Mouse (Mus musculus): ENCODE results near the gene Ubald1. TPM values are rescaled to one million over a fixed set of nuclear protein-coding genes. Genes with fewer than 3 reads are reported as not detected.

Gene Ubald1
- polyA plus RNA-seq, 1 experiment = 58.4 TPM

- H3K27ac ChIP-seq (ENCODE audit: insufficient read depth, low read length) = no peak overlapping the region
- peaks cover 8% of the 10 kb centered on the region for H3K4me1 ChIP-seq (ENCODE audit: control insufficient read depth, insufficient read depth, low read length)
- TF ChIP-seq POLR2A (IDR thresholded peaks at IDR 0.05; ENCODE audit: extremely low read depth, insufficient read depth, low read length) (no peak), CTCF (IDR thresholded peaks at IDR 0.05; ENCODE audit: extremely low read depth, insufficient read depth, low read length) (no peak)
- no peak overlapping the region for H3K4me3 ChIP-seq (ENCODE audit: insufficient read depth, low read length)
These were observed 10.1 kb upstream of the Ubald1 start for GRCm38 (mm10) chr16:4890201-4890709.

GRCm38 (mm10) chr16:4886690-4887020 lies 6.5 kb upstream of the Ubald1 start:
- peak overlapping the region; percentile 99 for H3K4me3 ChIP-seq (ENCODE audit: insufficient read depth, low read length)
- TF ChIP-seq POLR2A (IDR thresholded peaks at IDR 0.05; ENCODE audit: extremely low read depth, insufficient read depth, low read length) (no peak), CTCF (IDR thresholded peaks at IDR 0.05; ENCODE audit: extremely low read depth, insufficient read depth, low read length) (no peak)
- peak overlapping the region; percentile 98 for H3K27ac ChIP-seq (ENCODE audit: insufficient read depth, low read length)
- peaks cover 12% of the 10 kb centered on the region for H3K4me1 ChIP-seq (ENCODE audit: control insufficient read depth, insufficient read depth, low read length)

GRCm38 (mm10) chr16:4885760-4886689 lies 5.9 kb upstream of the Ubald1 start, which contains the start of gene Mgrn1:
TSS of gene Mgrn1 (plus strand) at chr16:4886249.
- Histone ChIP-seq H3K4me1 (ENCODE audit: control insufficient read depth, insufficient read depth, low read length) (peaks cover 13% of the 10 kb centered on the region), H3K4me3 (ENCODE audit: insufficient read depth, low read length) (peak within 1 kb of the TSS; percentile 99), H3K27ac (ENCODE audit: insufficient read depth, low read length) (peak within 1 kb of the TSS; percentile 98)
- 0 out of 2 replicates have a peak, but pooled peaks have one; percentile 13 for TF ChIP-seq POLR2A (IDR thresholded peaks at IDR 0.05; ENCODE audit: extremely low read depth, insufficient read depth, low read length)
- no peak for TF ChIP-seq CTCF (IDR thresholded peaks at IDR 0.05; ENCODE audit: extremely low read depth, insufficient read depth, low read length)

GRCm38 (mm10) chr16:4884930-4885329 lies 4.8 kb upstream of the Ubald1 start:
- no peak for TF ChIP-seq POLR2A (IDR thresholded peaks at IDR 0.05; ENCODE audit: extremely low read depth, insufficient read depth, low read length)
- no peak for TF ChIP-seq CTCF (IDR thresholded peaks at IDR 0.05; ENCODE audit: extremely low read depth, insufficient read depth, low read length)
- Histone ChIP-seq H3K4me3 (ENCODE audit: insufficient read depth, low read length) (no peak overlapping the region), H3K27ac (ENCODE audit: insufficient read depth, low read length) (no peak overlapping the region), H3K4me1 (ENCODE audit: control insufficient read depth, insufficient read depth, low read length) (peaks cover 13% of the 10 kb centered on the region)

GRCm38 (mm10) chr16:4881400-4882351 lies 1.6 kb upstream of the Ubald1 start:
- TF ChIP-seq CTCF (IDR thresholded peaks at IDR 0.05; ENCODE audit: extremely low read depth, insufficient read depth, low read length) = no peak
- TF ChIP-seq POLR2A (IDR thresholded peaks at IDR 0.05; ENCODE audit: extremely low read depth, insufficient read depth, low read length) = no peak
- peak overlapping the region; percentile 90; the same call in 1 of the 2 replicates for H3K27ac ChIP-seq (ENCODE audit: insufficient read depth, low read length)
- peaks cover 8% of the 10 kb centered on the region; the same call in 1 of the 2 replicates for H3K4me1 ChIP-seq (ENCODE audit: control insufficient read depth, insufficient read depth, low read length)
- peak overlapping the region; percentile 87; the same call in 1 of the 2 replicates for H3K4me3 ChIP-seq (ENCODE audit: insufficient read depth, low read length)

- Histone ChIP-seq H3K27ac (ENCODE audit: insufficient read depth, low read length) (peak overlapping the region; percentile 100), H3K4me1 (ENCODE audit: control insufficient read depth, insufficient read depth, low read length) (peaks cover 6% of the 10 kb centered on the region; the same call in 1 of the 2 replicates), H3K4me3 (ENCODE audit: insufficient read depth, low read length) (peak overlapping the region; percentile 87)
- TF ChIP-seq CTCF (IDR thresholded peaks at IDR 0.05; ENCODE audit: extremely low read depth, insufficient read depth, low read length) = no peak
- peak; percentile 70 for TF ChIP-seq POLR2A (IDR thresholded peaks at IDR 0.05; ENCODE audit: extremely low read depth, insufficient read depth, low read length)
These were observed 399 bp downstream of the Ubald1 start for GRCm38 (mm10) chr16:4879708-4880124.

GRCm38 (mm10) chr16:4879101-4879707 lies 911 bp downstream of the Ubald1 start:
- peak overlapping the region; percentile 87 for H3K4me3 ChIP-seq (ENCODE audit: insufficient read depth, low read length)
- TF ChIP-seq POLR2A (IDR thresholded peaks at IDR 0.05; ENCODE audit: extremely low read depth, insufficient read depth, low read length) (peak; percentile 58; the same call in 1 of the 2 replicates), CTCF (IDR thresholded peaks at IDR 0.05; ENCODE audit: extremely low read depth, insufficient read depth, low read length) (no peak)
- H3K27ac ChIP-seq (ENCODE audit: insufficient read depth, low read length) = peak overlapping the region; percentile 100
- peaks cover 6% of the 10 kb centered on the region; the same call in 1 of the 2 replicates for H3K4me1 ChIP-seq (ENCODE audit: control insufficient read depth, insufficient read depth, low read length)

- Histone ChIP-seq H3K4me1 (ENCODE audit: control insufficient read depth, insufficient read depth, low read length) (peaks cover 6% of the 10 kb centered on the region; the same call in 1 of the 2 replicates), H3K4me3 (ENCODE audit: insufficient read depth, low read length) (peak overlapping the region; percentile 87), H3K27ac (ENCODE audit: insufficient read depth, low read length) (0 out of 2 replicates have a peak overlapping the region, but pooled peaks have one; percentile 32)
- TF ChIP-seq CTCF (IDR thresholded peaks at IDR 0.05; ENCODE audit: extremely low read depth, insufficient read depth, low read length) (no peak), POLR2A (IDR thresholded peaks at IDR 0.05; ENCODE audit: extremely low read depth, insufficient read depth, low read length) (no peak)
These were observed 1.8 kb downstream of the Ubald1 start for GRCm38 (mm10) chr16:4878192-4878885.

All from cortical plate, adult 2 months (tissue).